Mouse (Mus musculus): ENCODE results near the gene Mapk8ip1. TPM values are rescaled to one million over a fixed set of nuclear protein-coding genes. Genes with fewer than 3 reads are reported as not detected.
A peak's percentile ranks its signal among the peaks of the same experiment; 100 is the strongest.

Mapk8ip1 gene
- polyA plus RNA-seq, 1 experiment, result 0.20 TPM

DNA sequence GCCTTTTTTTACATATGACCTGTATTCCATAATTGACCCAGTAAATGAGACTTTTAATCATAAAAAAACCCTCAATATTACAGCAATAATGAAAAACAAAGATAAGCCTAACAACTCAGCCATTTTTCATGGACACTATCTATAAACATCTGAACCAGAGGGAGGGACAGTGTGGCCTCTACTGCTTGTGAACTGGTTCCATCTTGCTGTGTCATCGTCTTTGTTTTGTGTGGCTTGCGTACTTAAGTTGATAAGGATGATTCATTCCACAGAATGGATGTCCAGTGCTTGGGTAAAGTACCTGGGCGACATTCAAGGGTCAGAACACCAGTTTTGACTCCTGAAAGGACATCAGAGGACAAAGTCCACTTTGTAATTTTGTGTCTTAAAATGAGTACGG, 36.3 kb upstream of the Mapk8ip1 start:
- Histone ChIP-seq H3K9me3 (0 out of 2 replicates have a peak, but pooled peaks cover 4% of the 10 kb centered on the region), H3K36me3 (replicated peaks; ENCODE audit: low read length) (peaks cover under 1% of the 10 kb centered on the region), H3K27me3 (replicated peaks) (no peaks in the 10 kb centered on the region), H3K4me1 (peaks cover 47% of the 10 kb centered on the region), H3K4me3 (replicated peaks) (peak overlapping the region; percentile 62)
- TF ChIP-seq FLI1 (IDR thresholded peaks at IDR 0.05; ENCODE audit: low read length) (no peak), GATA1 (IDR thresholded peaks at IDR 0.05; ENCODE audit: borderline replicate concordance, low read length) (no peak)

- H3K4me3 ChIP-seq (replicated peaks), result peak overlapping the region; percentile 100
- H3K27me3 ChIP-seq (replicated peaks), result no peaks in the 10 kb centered on the region
- H3K4me1 ChIP-seq, result peaks cover 58% of the 10 kb centered on the region
- no peak for TF ChIP-seq FLI1 (IDR thresholded peaks at IDR 0.05; ENCODE audit: low read length)
- TF ChIP-seq GATA1 (IDR thresholded peaks at IDR 0.05; ENCODE audit: borderline replicate concordance, low read length), result no peak
- peaks cover 12% of the 10 kb centered on the region for H3K36me3 ChIP-seq (replicated peaks; ENCODE audit: low read length)
- 0 out of 2 replicates have a peak, but pooled peaks cover 4% of the 10 kb centered on the region for H3K9me3 ChIP-seq
Measured at GRCm38 (mm10) chr2:92435023-92435422, 34.0 kb upstream of the Mapk8ip1 start.

GRCm38 (mm10) chr2:92434375-92434745, 33.3 kb upstream of the Mapk8ip1 start:
- peak overlapping the region; percentile 100 for H3K4me3 ChIP-seq (replicated peaks)
- H3K36me3 ChIP-seq (replicated peaks; ENCODE audit: low read length), result peaks cover 18% of the 10 kb centered on the region
- TF ChIP-seq FLI1 (IDR thresholded peaks at IDR 0.05; ENCODE audit: low read length) (no peak), GATA1 (IDR thresholded peaks at IDR 0.05; ENCODE audit: borderline replicate concordance, low read length) (no peak)
- peaks cover 65% of the 10 kb centered on the region for H3K4me1 ChIP-seq
- H3K27me3 ChIP-seq (replicated peaks), result no peaks in the 10 kb centered on the region
- H3K9me3 ChIP-seq, result 0 out of 2 replicates have a peak, but pooled peaks cover 4% of the 10 kb centered on the region

GRCm38 (mm10) chr2:92433578-92434374, 32.7 kb upstream of the Mapk8ip1 start, which contains the start of gene Cry2:
TSS of gene Cry2 (minus strand) at chr2:92434043.
- H3K36me3 ChIP-seq (replicated peaks; ENCODE audit: low read length), result peaks cover 22% of the 10 kb centered on the region
- H3K27me3 ChIP-seq (replicated peaks), result no peaks in the 10 kb centered on the region
- peaks cover 70% of the 10 kb centered on the region for H3K4me1 ChIP-seq
- H3K4me3 ChIP-seq (replicated peaks), result peak within 1 kb of the TSS; percentile 100
- 0 out of 2 replicates have a peak, but pooled peaks cover 4% of the 10 kb centered on the region for H3K9me3 ChIP-seq
- TF ChIP-seq FLI1 (IDR thresholded peaks at IDR 0.05; ENCODE audit: low read length) (no peak), GATA1 (IDR thresholded peaks at IDR 0.05; ENCODE audit: borderline replicate concordance, low read length) (no peak)

DNA sequence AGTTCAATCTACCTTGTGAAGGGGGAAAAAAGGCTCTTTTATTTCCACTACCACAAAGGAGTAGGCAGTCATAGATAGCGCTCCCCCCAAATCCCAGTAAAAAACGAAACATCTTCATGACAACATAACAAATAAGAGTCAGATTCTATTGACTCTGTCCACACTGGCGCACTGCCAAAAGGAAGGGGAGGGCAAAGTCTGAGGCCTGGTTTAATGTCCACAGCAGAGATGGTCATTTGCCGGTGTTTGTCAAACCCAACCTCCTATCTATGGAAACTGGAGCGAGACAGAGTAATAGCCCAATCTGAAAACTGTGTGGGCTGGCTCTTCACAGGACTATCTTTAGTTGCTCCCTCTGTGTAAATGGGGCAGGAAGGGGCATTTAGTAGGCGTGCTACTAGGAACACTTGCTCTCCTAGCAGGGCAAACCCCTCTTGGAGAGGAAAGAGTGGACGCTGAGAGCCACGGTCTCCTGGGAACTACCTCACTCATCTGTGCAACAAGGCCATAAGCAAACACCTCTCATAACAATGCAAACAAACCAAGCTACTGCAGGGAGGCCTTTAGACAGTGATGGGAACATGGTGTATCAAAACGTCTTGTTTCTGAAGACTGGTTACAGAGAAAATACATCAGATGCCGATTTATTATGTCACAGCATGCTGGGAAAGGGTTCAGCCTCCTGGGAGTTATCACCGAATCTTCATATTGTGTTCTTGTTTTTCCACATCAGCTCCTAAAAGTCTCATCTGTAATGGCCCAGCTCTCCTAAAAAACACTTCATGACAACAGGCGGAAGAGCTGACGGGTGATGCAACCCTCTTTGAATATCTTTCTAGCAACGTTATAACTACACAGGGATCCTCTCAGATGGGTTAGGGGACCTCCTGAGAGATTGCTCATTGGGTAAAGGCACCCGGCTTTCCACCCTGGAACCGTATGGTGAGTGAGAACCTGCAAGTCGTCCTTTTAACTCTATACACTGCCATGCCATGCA, 31.5 kb upstream of the Mapk8ip1 start:
- Histone ChIP-seq H3K4me3 (replicated peaks) (peak overlapping the region; percentile 100), H3K9me3 (0 out of 2 replicates have a peak, but pooled peaks cover 4% of the 10 kb centered on the region), H3K4me1 (peaks cover 72% of the 10 kb centered on the region), H3K36me3 (replicated peaks; ENCODE audit: low read length) (peaks cover 28% of the 10 kb centered on the region), H3K27me3 (replicated peaks) (no peaks in the 10 kb centered on the region)
- no peak for TF ChIP-seq GATA1 (IDR thresholded peaks at IDR 0.05; ENCODE audit: borderline replicate concordance, low read length)
- no peak for TF ChIP-seq FLI1 (IDR thresholded peaks at IDR 0.05; ENCODE audit: low read length)

GRCm38 (mm10) chr2:92431611-92432179, 30.6 kb upstream of the Mapk8ip1 start:
- H3K27me3 ChIP-seq (replicated peaks), result no peaks in the 10 kb centered on the region
- H3K4me3 ChIP-seq (replicated peaks), result peak overlapping the region; percentile 67
- peaks cover 76% of the 10 kb centered on the region for H3K4me1 ChIP-seq
- H3K9me3 ChIP-seq, result 0 out of 2 replicates have a peak, but pooled peaks cover 4% of the 10 kb centered on the region
- H3K36me3 ChIP-seq (replicated peaks; ENCODE audit: low read length), result peaks cover 35% of the 10 kb centered on the region
- TF ChIP-seq FLI1 (IDR thresholded peaks at IDR 0.05; ENCODE audit: low read length) (no peak), GATA1 (IDR thresholded peaks at IDR 0.05; ENCODE audit: borderline replicate concordance, low read length) (no peak)

DNA sequence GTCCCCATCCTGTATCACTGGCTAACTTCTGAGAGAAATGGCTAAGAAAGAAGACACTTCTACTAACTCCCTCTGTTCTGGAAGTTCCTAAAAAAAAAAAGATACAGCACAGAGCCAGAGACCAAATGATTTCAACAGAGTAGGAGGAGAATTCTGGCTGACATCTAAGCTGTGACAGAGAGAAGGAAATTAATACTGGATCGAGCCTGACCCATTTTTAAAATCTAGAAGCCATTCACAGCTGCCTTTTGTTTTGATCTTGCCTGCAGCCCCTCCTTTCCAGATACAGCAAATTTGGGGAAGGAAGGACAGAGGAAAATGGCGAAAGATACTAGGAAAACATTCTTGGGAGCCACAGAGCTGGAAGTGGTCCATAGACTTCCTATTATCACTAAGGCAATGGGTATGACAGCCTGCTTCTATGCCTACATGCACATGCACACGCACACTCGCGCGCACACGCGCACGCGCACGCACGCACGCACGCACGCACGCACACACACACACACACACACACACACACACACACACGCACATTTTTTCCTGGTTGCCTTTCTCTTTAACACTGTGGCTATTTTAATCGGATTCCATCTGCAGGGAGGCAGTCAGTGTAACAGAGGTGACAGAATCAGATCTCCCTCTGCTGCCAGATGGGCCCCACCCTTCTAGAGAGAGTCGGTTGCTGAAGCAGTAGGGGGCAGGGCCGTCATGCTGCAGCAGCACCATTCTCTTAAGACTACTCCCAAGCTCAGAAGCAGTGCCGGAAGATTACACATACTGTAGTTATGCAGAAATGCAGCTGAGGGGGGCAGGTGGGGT, 29.9 kb upstream of the Mapk8ip1 start:
- Histone ChIP-seq H3K36me3 (replicated peaks; ENCODE audit: low read length) (peaks cover 43% of the 10 kb centered on the region), H3K4me3 (replicated peaks) (peak overlapping the region; percentile 67), H3K9me3 (no peaks in the 10 kb centered on the region), H3K27me3 (replicated peaks) (no peaks in the 10 kb centered on the region), H3K4me1 (peaks cover 84% of the 10 kb centered on the region)
- TF ChIP-seq FLI1 (IDR thresholded peaks at IDR 0.05; ENCODE audit: low read length), result no peak
- no peak for TF ChIP-seq GATA1 (IDR thresholded peaks at IDR 0.05; ENCODE audit: borderline replicate concordance, low read length)

- Histone ChIP-seq H3K9me3 (no peaks in the 10 kb centered on the region), H3K4me1 (peaks cover 91% of the 10 kb centered on the region), H3K4me3 (replicated peaks) (no peak overlapping the region), H3K27me3 (replicated peaks) (no peaks in the 10 kb centered on the region), H3K36me3 (replicated peaks; ENCODE audit: low read length) (peaks cover 51% of the 10 kb centered on the region)
- TF ChIP-seq GATA1 (IDR thresholded peaks at IDR 0.05; ENCODE audit: borderline replicate concordance, low read length), result no peak
Measured at GRCm38 (mm10) chr2:92430089-92430488, 29.0 kb upstream of the Mapk8ip1 start.
